Mouse (Mus musculus) kidney, adult 2 months (tissue): ENCODE measurements around the gene Agl. TPM values are rescaled to one million over a fixed set of nuclear protein-coding genes. Genes with fewer than 3 reads are reported as not detected.

Experiments used
- DNase-seq: peaks from one replicate; pipeline ENCODE4 v3.0.0; 2021
- H3K27ac ChIP-seq: fragments of 200-500 bp; 2 replicates; pipeline ENCODE4 v1.5.1; 2012; ENCODE audit warnings: low read depth, low read length, control low read depth, inconsistent platforms; ENCODE audit not compliant: insufficient read depth
- H3K27me3 ChIP-seq: fragments of 200-500 bp; replicated peaks from 2 replicates; pipeline ENCODE4 v1.6.1; 2012; ENCODE audit warnings: mild to moderate bottlenecking, moderate library complexity, low read length, inconsistent platforms; ENCODE audit not compliant: control insufficient read depth, insufficient read depth
- H3K36me3 ChIP-seq: fragments of 200-500 bp; 2 replicates; pipeline ENCODE4 v1.6.1; 2012; ENCODE audit warnings: mild to moderate bottlenecking, moderate library complexity, low read length, inconsistent platforms; ENCODE audit not compliant: control insufficient read depth, insufficient read depth
- H3K4me1 ChIP-seq: fragments of 200-500 bp; 2 replicates; pipeline ENCODE4 v1.6.1; 2011; ENCODE audit warnings: low read length; ENCODE audit not compliant: control insufficient read depth, insufficient read depth
- H3K4me3 ChIP-seq: fragments of 200-500 bp; 2 replicates; pipeline ENCODE4 v1.5.1; 2011; ENCODE audit warnings: mild to moderate bottlenecking, low read depth, low read length, control low read depth; ENCODE audit not compliant: insufficient read depth
- CTCF ChIP-seq: fragments of 200-500 bp; conservative IDR thresholded peaks from 2 replicates; pipeline ENCODE4 v1.5.1; 2011; ENCODE audit warnings: low read depth, mild to moderate bottlenecking, control low read depth, low read length, moderate library complexity, mixed read lengths; ENCODE audit not compliant: insufficient read depth, insufficient read length
- POLR2A ChIP-seq: fragments of 200-500 bp; IDR thresholded peaks from one replicate; pipeline ENCODE4 v1.6.1; 2011; ENCODE audit warnings: low read depth, low read length, control low read depth
- WGBS: fragments of 180-500 bp; shearing (Covaris S2); methylation state at CpG from one replicate; pipeline ENCODE4 v1.1.7; 2018; 5-methylcytosine and 5-hydroxymethylcytosine counted together
- polyA plus RNA-seq: library from polyadenylated mRNA; depleted of rRNA; stranded (reverse); fragments of >200 nt; gene quantifications from 2 replicates; pipeline ENCODE4 v1.2.3, GENCODE M21; 2012; rRNA removed

The Agl gene
- polyA plus RNA-seq, 1 experiment, result 13.6 TPM

GRCm38 (mm10) chr3:116694955-116695665 lies 112.9 kb downstream of the Agl start:
- no peaks in the 10 kb centered on the region for H3K36me3 ChIP-seq
- DNase-seq, result no peak
- no peaks in the 10 kb centered on the region for H3K4me1 ChIP-seq
- no peak for TF ChIP-seq CTCF
- no peak overlapping the region for H3K4me3 ChIP-seq
- WGBS, result 83% methylated on average over 8 of the region's 8 CpGs
- no peaks in the 10 kb centered on the region for H3K27me3 ChIP-seq
- no peak overlapping the region for H3K27ac ChIP-seq

- H3K36me3 ChIP-seq, result no peaks in the 10 kb centered on the region
- WGBS, result 94% methylated on average over 3 of the region's 3 CpGs
- no peak overlapping the region for H3K27ac ChIP-seq
- no peak overlapping the region for H3K4me3 ChIP-seq
- TF ChIP-seq POLR2A, result no peak
- no peak for TF ChIP-seq CTCF
- DNase-seq, result no peak
- no peaks in the 10 kb centered on the region for H3K27me3 ChIP-seq
- H3K4me1 ChIP-seq, result no peaks in the 10 kb centered on the region
These were observed 113.7 kb downstream of the Agl start for GRCm38 (mm10) chr3:116694312-116694711.

Other genes starting within 250 kb of the Agl start
- gene Lrrc39, start 245.2 kb downstream of the Agl start, polyA plus RNA-seq, result 0.33 and 0.81 TPM in 2 replicates
- 0.42 and 0.78 TPM in 2 replicates for gene Sass6, start 213.2 kb downstream of the Agl start, polyA plus RNA-seq
- 2.8 TPM in 2 replicates for gene Trmt13, start 193.6 kb downstream of the Agl start, polyA plus RNA-seq
- gene Mfsd14a, start 145.5 kb downstream of the Agl start, polyA plus RNA-seq, result 27.5 and 27.8 TPM in 2 replicates
- gene Gm43191, start 126.9 kb downstream of the Agl start, polyA plus RNA-seq, result not detected in 2 replicates
- 15.7 and 17.5 TPM in 2 replicates for gene Slc35a3, start 95.3 kb downstream of the Agl start, polyA plus RNA-seq
- 49.7 and 62.7 TPM in 2 replicates for gene Frrs1, start 51.3 kb upstream of the Agl start, polyA plus RNA-seq
- not detected in 2 replicates for gene 4930455H04Rik, start 160.1 kb upstream of the Agl start, polyA plus RNA-seq
- 1.3 and 2.0 TPM in 2 replicates for gene Palmd, start 160.8 kb upstream of the Agl start, polyA plus RNA-seq